Mouse (Mus musculus) small intestine, adult 2 months (tissue): ENCODE measurements around the gene Hist2h2bb.

ENCODE experiments used
- CTCF ChIP-seq: fragments of 200-500 bp; IDR thresholded peaks from 2 replicates; pipeline ENCODE4 v1.5.1; 2012; ENCODE audit warnings: low read depth, mild to moderate bottlenecking, control low read depth, inconsistent platforms, low read length, moderate library complexity, mixed read lengths; ENCODE audit not compliant: insufficient replicate concordance, insufficient read length; ENCODE audit errors: extremely low read depth
- POLR2A ChIP-seq: fragments of 200-500 bp; IDR thresholded peaks from 2 replicates; pipeline ENCODE4 v1.6.1; 2012; ENCODE audit warnings: low read depth, mild to moderate bottlenecking, control low read depth, inconsistent platforms, low read length, moderate library complexity

DNA sequence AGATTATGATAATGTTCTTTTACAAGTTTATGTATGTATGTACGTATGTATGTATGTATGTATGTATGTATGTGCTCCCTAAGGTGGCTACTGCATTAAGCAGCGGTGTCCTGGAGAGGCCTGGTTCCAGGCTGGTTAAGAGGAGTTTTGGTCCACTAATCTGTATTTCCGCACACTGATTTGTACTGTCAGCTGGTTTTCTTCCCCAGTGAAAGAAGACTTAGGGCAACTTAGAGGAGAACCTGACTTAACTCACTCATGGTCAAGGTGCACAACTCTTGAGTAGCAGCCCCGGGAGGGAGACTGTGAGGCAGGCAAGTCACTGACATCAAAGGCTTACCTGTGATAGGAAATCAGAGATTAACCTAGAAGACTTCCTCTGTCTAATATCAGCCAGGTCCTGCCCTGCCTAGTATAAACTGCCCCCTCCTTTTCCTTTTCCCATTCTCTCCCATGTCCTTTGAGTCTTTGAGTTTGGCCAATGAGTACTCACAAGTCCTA lies 32.7 kb upstream of the Hist2h2bb start:
- TF ChIP-seq CTCF: no peak
- TF ChIP-seq POLR2A: no peak
